Mouse (Mus musculus) CH12.LX (cell line): Measurements from ENCODE around the gene Ccdc65. TPM values are rescaled to one million over a fixed set of nuclear protein-coding genes. Genes with fewer than 3 reads are reported as not detected.

ENCODE experiments used
- DNase-seq: peaks from one replicate; pipeline ENCODE4 v3.0.0-alpha.2; 2013; ENCODE audit errors: extremely low read depth
- H3K27ac ChIP-seq: 2 replicates; pipeline ENCODE4 v1.5.1; 2012; ENCODE audit warnings: low read depth, mild to moderate bottlenecking, control low read depth, moderate library complexity; ENCODE audit not compliant: insufficient read depth
- H3K27me3 ChIP-seq: replicated peaks from 2 replicates; pipeline ENCODE3; 2012; ENCODE audit warnings: inconsistent platforms
- H3K36me3 ChIP-seq, 2 experiments: replicated peaks in 1 of 2; 2 replicates each; pipeline versions ENCODE3 to v1.6.1; 2012; ENCODE audit warnings: inconsistent platforms in 1 of 2, low read length in 1 of 2, mild to moderate bottlenecking in 1 of 2, mixed read lengths in 1 of 2, moderate library complexity in 1 of 2; ENCODE audit not compliant: control insufficient read depth in 1 of 2, insufficient read depth in 1 of 2
- H3K4me1 ChIP-seq, 2 experiments: 2 replicates each; pipeline ENCODE4 v1.6.1; 2012; ENCODE audit warnings: inconsistent platforms in 1 of 2, moderate library complexity in 1 of 2; ENCODE audit not compliant: insufficient read depth in 2 of 2, control insufficient read depth in 1 of 2
- H3K4me2 ChIP-seq: 2 replicates; pipeline ENCODE4 v1.6.1; 2012; ENCODE audit warnings: low read depth, mild to moderate bottlenecking, control low read depth; ENCODE audit not compliant: poor library complexity, insufficient read depth, severe bottlenecking
- H3K4me3 ChIP-seq, 3 experiments: fragments of 150-350 bp in 1 of 3; sonication (generic) in 1 of 3; replicated peaks in 1 of 3; 2 replicates each; pipeline versions ENCODE3 to v1.5.1; 2011 to 2012; ENCODE audit warnings: low read depth in 2 of 3, low read length in 2 of 3, mild to moderate bottlenecking in 2 of 3, moderate library complexity in 2 of 3, control low read depth in 1 of 3, improper control_type of control experiment in 1 of 3, inconsistent platforms in 1 of 3, mixed read lengths in 1 of 3; ENCODE audit not compliant: poor library complexity in 1 of 3
- H3K79me2 ChIP-seq: replicated peaks from 2 replicates; pipeline ENCODE4 v1.6.1; 2012; ENCODE audit warnings: mild to moderate bottlenecking, moderate library complexity; ENCODE audit not compliant: control insufficient read depth, poor library complexity, insufficient read depth, severe bottlenecking; ENCODE audit errors: extremely low read depth
- H3K9ac ChIP-seq: 2 replicates; pipeline ENCODE4 v1.6.1; 2012; ENCODE audit warnings: low read depth, mild to moderate bottlenecking, control low read depth, moderate library complexity; ENCODE audit not compliant: insufficient read depth
- H3K9me3 ChIP-seq: replicated peaks from 2 replicates; pipeline ENCODE3; 2012; ENCODE audit warnings: low read length, inconsistent platforms, mixed read lengths
- ELF1 ChIP-seq: IDR thresholded peaks from 2 replicates; pipeline ENCODE4 v1.6.1; 2014; ENCODE audit warnings: low read depth, mild to moderate bottlenecking, inconsistent platforms, low read length, improper control_type of control experiment
- MAZ ChIP-seq: IDR thresholded peaks from 2 replicates; pipeline ENCODE4 v1.6.1; 2012; ENCODE audit warnings: low read depth, mild to moderate bottlenecking, inconsistent platforms, low read length, improper control_type of control experiment, moderate library complexity
- MYC ChIP-seq: IDR thresholded peaks from 2 replicates; pipeline ENCODE4 v1.6.1; 2011; ENCODE audit warnings: low read depth, mild to moderate bottlenecking, improper control_type of control experiment, low read length
- NRF1 ChIP-seq: IDR thresholded peaks from 2 replicates; pipeline ENCODE4 v1.6.1; 2014; ENCODE audit warnings: low read depth, mild to moderate bottlenecking, inconsistent platforms, low read length, improper control_type of control experiment, moderate library complexity
- POLR2AphosphoS2 ChIP-seq: IDR thresholded peaks from 2 replicates; pipeline ENCODE4 v1.6.1; 2011; ENCODE audit warnings: low read depth, low read length, improper control_type of control experiment
- RAD21 ChIP-seq: IDR thresholded peaks from 2 replicates; pipeline ENCODE4 v1.6.1; 2011; ENCODE audit warnings: low read depth, mild to moderate bottlenecking, low read length, improper control_type of control experiment, moderate library complexity
- ZKSCAN1 ChIP-seq: IDR thresholded peaks from 2 replicates; pipeline ENCODE4 v1.6.1; 2012; ENCODE audit warnings: low read depth, inconsistent platforms, low read length, improper control_type of control experiment, borderline replicate concordance
- dilution Hi-C: fragments of 300-500 bp; cut with MboI; formaldehyde crosslinking; loops from 2 replicates; pipeline ENCODE4 v1.14.3; 2020; ENCODE audit warnings: low sequenced_read_pairs; ENCODE audit not compliant: extremely low pct_unique_long_range_greater_than_20kb, extremely low pct_ligation_motif_present
- in situ Hi-C: fragments of 300-500 bp; cut with MboI; formaldehyde crosslinking; loops from 3 replicates; pipeline ENCODE4 v1.14.3; 2019; ENCODE audit warnings: low sequenced_read_pairs, low pct_ligation_motif_present, low pct_unique_long_range_greater_than_20kb, mixed read lengths
- polyA plus RNA-seq: library from polyadenylated mRNA; unstranded; fragments of >175 nt; gene quantifications from 2 replicates; pipeline ENCODE4 v1.2.1, GENCODE M21; 2012; ENCODE audit warnings: low read depth; ENCODE audit not compliant: insufficient read length
- total RNA-seq, 2 experiments: library from RNA; depleted of rRNA; stranded (reverse); fragments of 300-350 nt in 1 of 2; fragments of >200 nt in 1 of 2; gene quantifications; 2 replicates each; pipeline ENCODE4 v1.2.3; 2012 to 2014

Ccdc65 gene
- total and polyA plus RNA-seq, 3 experiments: 0.11 to 0.13 TPM; not detected in 1

DNA sequence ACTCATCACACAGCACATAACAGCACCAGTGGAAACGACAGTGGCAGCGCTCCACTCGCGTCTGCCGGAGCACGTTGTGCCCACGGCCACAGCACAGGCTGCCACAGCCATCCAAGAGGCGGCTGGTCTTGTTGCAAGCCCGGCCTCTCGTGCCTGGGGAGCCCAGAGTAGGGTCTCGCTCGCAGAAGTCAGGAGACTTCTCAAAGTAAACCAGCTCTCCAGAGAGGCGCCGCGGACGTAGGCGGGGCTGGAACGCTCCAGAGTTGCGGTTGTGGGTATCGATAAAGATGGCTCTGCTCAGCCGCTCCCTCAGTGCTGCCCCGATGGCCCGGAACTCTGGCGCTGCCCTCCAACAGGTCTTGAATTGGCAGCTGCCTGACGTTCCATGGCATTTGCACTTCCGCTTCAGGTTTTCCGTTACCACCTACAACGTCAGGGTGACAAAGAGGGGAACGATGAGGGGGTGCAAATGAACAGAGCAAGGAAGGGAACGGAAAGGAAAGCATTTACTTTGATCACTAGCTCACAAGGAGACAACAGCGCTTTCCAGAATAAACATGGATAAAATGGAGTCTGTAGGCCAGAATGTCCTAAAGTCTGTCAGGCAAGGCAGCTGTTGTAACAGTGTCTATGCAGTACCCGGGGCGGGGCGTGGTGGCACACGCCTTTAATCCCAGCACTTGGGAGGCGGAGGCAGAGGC lies 64.7 kb downstream of the Ccdc65 start:
- H3K4me2 ChIP-seq: no peak overlapping the region
- peaks cover 9 to 42% of the 10 kb centered on the region in 2 experiments for H3K36me3 ChIP-seq
- H3K9me3 ChIP-seq: no peaks in the 10 kb centered on the region
- H3K27ac ChIP-seq: no peak overlapping the region
- in situ Hi-C loops: no loop called here
- TF ChIP-seq MYC (no peak), RAD21 (no peak), ZKSCAN1 (no peak), MAZ (no peak), POLR2AphosphoS2 (no peak), NRF1 (no peak), ELF1 (no peak)
- H3K9ac ChIP-seq: no peak overlapping the region
- no peaks in the 10 kb centered on the region for H3K27me3 ChIP-seq
- H3K4me3 ChIP-seq: no peak overlapping the region
- H3K4me1 ChIP-seq: peaks cover 12 to 33% of the 10 kb centered on the region in 2 experiments
- dilution Hi-C loops: no loop called here
- no peak for DNase-seq
- no peaks in the 10 kb centered on the region; the same call in 1 of the 2 replicates for H3K79me2 ChIP-seq

Other genes starting within 250 kb of the Ccdc65 start
Only the 20 nearest of the 23 such genes appear.
- not detected in 2 replicates for gene Lalba, start 225.5 kb upstream of the Ccdc65 start, total RNA-seq (2012; rRNA removed)
- gene Lalba, start 225.5 kb upstream of the Ccdc65 start, total RNA-seq (2014; rRNA removed): not detected in 2 replicates
- not detected in 2 replicates for gene Lalba, start 225.5 kb upstream of the Ccdc65 start, polyA plus RNA-seq
- not detected in 2 replicates for gene Olfr279, start 215.8 kb upstream of the Ccdc65 start, total RNA-seq (2012; rRNA removed)
- not detected in 2 replicates for gene Olfr279, start 215.8 kb upstream of the Ccdc65 start, total RNA-seq (2014; rRNA removed)
- gene Olfr279, start 215.8 kb upstream of the Ccdc65 start, polyA plus RNA-seq: 0.07 TPM in 1 of 2 replicates, not detected in the other
- gene Kansl2, start 173.9 kb upstream of the Ccdc65 start, total RNA-seq (2012; rRNA removed): 59.6 and 84.7 TPM in 2 replicates
- gene Kansl2, start 173.9 kb upstream of the Ccdc65 start, total RNA-seq (2014; rRNA removed): 101 and 103 TPM in 2 replicates
- gene Kansl2, start 173.9 kb upstream of the Ccdc65 start, polyA plus RNA-seq: 111 and 125 TPM in 2 replicates
- gene Ccnt1, start 137.3 kb upstream of the Ccdc65 start, total RNA-seq (2012; rRNA removed): 36.8 and 42.1 TPM in 2 replicates
- gene Ccnt1, start 137.3 kb upstream of the Ccdc65 start, total RNA-seq (2014; rRNA removed): 38.1 and 41.3 TPM in 2 replicates
- 62.1 and 73.3 TPM in 2 replicates for gene Ccnt1, start 137.3 kb upstream of the Ccdc65 start, polyA plus RNA-seq
- not detected in 2 replicates for gene 4930415O20Rik, start 137.2 kb upstream of the Ccdc65 start, total RNA-seq (2012; rRNA removed)
- not detected in 2 replicates for gene 4930415O20Rik, start 137.2 kb upstream of the Ccdc65 start, total RNA-seq (2014; rRNA removed)
- gene 4930415O20Rik, start 137.2 kb upstream of the Ccdc65 start, polyA plus RNA-seq: not detected in 2 replicates
- gene Adcy6, start 98.1 kb upstream of the Ccdc65 start, total RNA-seq (2012; rRNA removed): 1.5 and 2.6 TPM in 2 replicates
- gene Adcy6, start 98.1 kb upstream of the Ccdc65 start, total RNA-seq (2014; rRNA removed): 0.05 TPM in 1 of 2 replicates, not detected in the other
- 0.06 and 0.11 TPM in 2 replicates for gene Adcy6, start 98.1 kb upstream of the Ccdc65 start, polyA plus RNA-seq
- gene Cacnb3, start 77.4 kb upstream of the Ccdc65 start, total RNA-seq (2012; rRNA removed): 2.9 and 4.3 TPM in 2 replicates
- gene Cacnb3, start 77.4 kb upstream of the Ccdc65 start, total RNA-seq (2014; rRNA removed): 2.3 and 2.5 TPM in 2 replicates
- 5.7 and 7.0 TPM in 2 replicates for gene Cacnb3, start 77.4 kb upstream of the Ccdc65 start, polyA plus RNA-seq
- 103 and 132 TPM in 2 replicates for gene Ddx23, start 45.3 kb upstream of the Ccdc65 start, total RNA-seq (2012; rRNA removed)
- 58.5 and 59.4 TPM in 2 replicates for gene Ddx23, start 45.3 kb upstream of the Ccdc65 start, total RNA-seq (2014; rRNA removed)
- 148 and 181 TPM in 2 replicates for gene Ddx23, start 45.3 kb upstream of the Ccdc65 start, polyA plus RNA-seq
- 3.8 and 6.3 TPM in 2 replicates for gene Rnd1, start 30.7 kb upstream of the Ccdc65 start, total RNA-seq (2012; rRNA removed)
- gene Rnd1, start 30.7 kb upstream of the Ccdc65 start, total RNA-seq (2014; rRNA removed): 5.8 and 9.4 TPM in 2 replicates
- 5.7 and 6.0 TPM in 2 replicates for gene Rnd1, start 30.7 kb upstream of the Ccdc65 start, polyA plus RNA-seq
- 75.0 and 132 TPM in 2 replicates for gene Fkbp11, start 20.0 kb downstream of the Ccdc65 start, total RNA-seq (2012; rRNA removed)
- 21.0 and 23.4 TPM in 2 replicates for gene Fkbp11, start 20.0 kb downstream of the Ccdc65 start, total RNA-seq (2014; rRNA removed)
- gene Fkbp11, start 20.0 kb downstream of the Ccdc65 start, polyA plus RNA-seq: 22.2 and 27.6 TPM in 2 replicates
- 32.5 and 33.8 TPM in 2 replicates for gene Arf3, start 55.0 kb downstream of the Ccdc65 start, total RNA-seq (2012; rRNA removed)
- 33.9 and 41.0 TPM in 2 replicates for gene Arf3, start 55.0 kb downstream of the Ccdc65 start, total RNA-seq (2014; rRNA removed)
- gene Arf3, start 55.0 kb downstream of the Ccdc65 start, polyA plus RNA-seq: 158 and 182 TPM in 2 replicates
- 19.1 and 25.4 TPM in 2 replicates for gene Wnt10b, start 69.9 kb downstream of the Ccdc65 start, total RNA-seq (2012; rRNA removed)
- 61.6 and 64.4 TPM in 2 replicates for gene Wnt10b, start 69.9 kb downstream of the Ccdc65 start, total RNA-seq (2014; rRNA removed)
- 56.2 and 58.0 TPM in 2 replicates for gene Wnt10b, start 69.9 kb downstream of the Ccdc65 start, polyA plus RNA-seq
- gene Wnt1, start 81.7 kb downstream of the Ccdc65 start, total RNA-seq (2012; rRNA removed): not detected in 2 replicates
- gene Wnt1, start 81.7 kb downstream of the Ccdc65 start, total RNA-seq (2014; rRNA removed): not detected in 2 replicates
- gene Wnt1, start 81.7 kb downstream of the Ccdc65 start, polyA plus RNA-seq: not detected in 2 replicates
- 0.04 TPM in 1 of 2 replicates, not detected in the other for gene Ddn, start 101.3 kb downstream of the Ccdc65 start, total RNA-seq (2012; rRNA removed)
- gene Ddn, start 101.3 kb downstream of the Ccdc65 start, total RNA-seq (2014; rRNA removed): not detected in 2 replicates
- gene Ddn, start 101.3 kb downstream of the Ccdc65 start, polyA plus RNA-seq: 0.08 TPM in 1 of 2 replicates, not detected in the other
- gene Prkag1, start 123.3 kb downstream of the Ccdc65 start, total RNA-seq (2012; rRNA removed): 49.4 and 63.2 TPM in 2 replicates
- gene Prkag1, start 123.3 kb downstream of the Ccdc65 start, total RNA-seq (2014; rRNA removed): 87.5 and 89.4 TPM in 2 replicates
- gene Prkag1, start 123.3 kb downstream of the Ccdc65 start, polyA plus RNA-seq: 66.1 and 73.2 TPM in 2 replicates
- 14.1 and 15.6 TPM in 2 replicates for gene Kmt2d, start 163.0 kb downstream of the Ccdc65 start, total RNA-seq (2012; rRNA removed)
- gene Kmt2d, start 163.0 kb downstream of the Ccdc65 start, total RNA-seq (2014; rRNA removed): 4.3 and 4.8 TPM in 2 replicates
- gene Kmt2d, start 163.0 kb downstream of the Ccdc65 start, polyA plus RNA-seq: 22.7 TPM in 2 replicates
- gene Rhebl1, start 186.3 kb downstream of the Ccdc65 start, total RNA-seq (2012; rRNA removed): 11.1 and 13.9 TPM in 2 replicates
- 17.6 and 23.2 TPM in 2 replicates for gene Rhebl1, start 186.3 kb downstream of the Ccdc65 start, total RNA-seq (2014; rRNA removed)
- gene Rhebl1, start 186.3 kb downstream of the Ccdc65 start, polyA plus RNA-seq: 23.3 and 25.1 TPM in 2 replicates
- gene Dhh, start 190.3 kb downstream of the Ccdc65 start, total RNA-seq (2012; rRNA removed): not detected in 2 replicates
- gene Dhh, start 190.3 kb downstream of the Ccdc65 start, total RNA-seq (2014; rRNA removed): not detected in 2 replicates
- gene Dhh, start 190.3 kb downstream of the Ccdc65 start, polyA plus RNA-seq: not detected in 2 replicates
- 19.7 and 23.4 TPM in 2 replicates for gene Lmbr1l, start 210.0 kb downstream of the Ccdc65 start, total RNA-seq (2012; rRNA removed)
- 27.5 and 30.4 TPM in 2 replicates for gene Lmbr1l, start 210.0 kb downstream of the Ccdc65 start, total RNA-seq (2014; rRNA removed)
- gene Lmbr1l, start 210.0 kb downstream of the Ccdc65 start, polyA plus RNA-seq: 22.4 and 27.9 TPM in 2 replicates
- 1,149 and 1,670 TPM in 2 replicates for gene Tuba1b, start 226.4 kb downstream of the Ccdc65 start, total RNA-seq (2012; rRNA removed)
- 2,803 and 2,960 TPM in 2 replicates for gene Tuba1b, start 226.4 kb downstream of the Ccdc65 start, total RNA-seq (2014; rRNA removed)
- 2,789 and 2,851 TPM in 2 replicates for gene Tuba1b, start 226.4 kb downstream of the Ccdc65 start, polyA plus RNA-seq